Mouse (Mus musculus) spleen, embryonic (tissue): ENCODE results near the gene Zcwpw1.
"Not testable (repeated sequence)": the region's sequence is repeated elsewhere in the genome, so short reads cannot be mapped to it uniquely, and the experiment has no call there.

Experiments
- CTCF ChIA-PET: fragments of 350-600 bp; sonication (Branson Sonifier 250); formaldehyde crosslinking; loops from one replicate; lab custom pipeline; 2022; lab: Charles Lee

Zcwpw1 gene

DNA sequence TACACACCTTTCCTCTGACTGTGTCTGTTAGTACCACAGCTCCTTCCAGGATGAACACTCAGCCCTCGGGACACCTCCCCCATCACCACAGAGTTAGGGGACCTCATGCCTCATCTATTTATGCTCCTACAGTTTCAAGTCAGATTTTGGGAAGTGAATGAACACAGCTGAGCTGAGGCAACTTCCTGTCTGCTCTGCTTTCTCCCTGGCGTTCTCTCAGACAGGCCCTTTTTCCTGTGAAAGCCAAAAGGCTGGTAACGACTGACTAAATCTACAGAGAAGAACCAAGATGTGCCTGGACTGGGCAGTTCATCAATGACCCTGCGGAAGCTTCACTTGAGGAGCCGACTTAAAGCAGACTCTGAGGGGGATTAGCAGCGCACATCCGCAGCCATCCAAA lies 42.6 kb downstream of the Zcwpw1 start:
- CTCF ChIA-PET = no interaction called here

DNA sequence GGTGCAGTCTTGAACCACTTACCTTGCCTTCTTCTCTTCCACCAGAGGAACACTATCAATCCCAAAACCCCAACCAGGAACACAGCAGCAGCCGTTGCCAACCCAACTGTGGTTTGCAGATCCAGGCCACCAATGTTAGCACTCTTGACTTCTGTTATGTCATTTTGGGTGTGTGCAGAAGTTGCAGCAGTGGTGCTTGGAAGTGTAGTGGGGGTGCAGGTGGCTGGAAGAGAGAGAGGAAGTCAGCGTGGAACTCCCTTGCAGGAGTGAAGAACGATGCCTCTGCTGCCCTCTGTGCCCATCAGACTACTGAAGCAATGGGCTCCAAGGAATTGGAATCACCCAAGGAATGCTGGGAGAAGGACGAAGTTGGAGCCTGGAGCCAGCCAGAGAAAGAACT lies 43.5 kb downstream of the Zcwpw1 start:
- CTCF ChIA-PET = no interaction called here

DNA sequence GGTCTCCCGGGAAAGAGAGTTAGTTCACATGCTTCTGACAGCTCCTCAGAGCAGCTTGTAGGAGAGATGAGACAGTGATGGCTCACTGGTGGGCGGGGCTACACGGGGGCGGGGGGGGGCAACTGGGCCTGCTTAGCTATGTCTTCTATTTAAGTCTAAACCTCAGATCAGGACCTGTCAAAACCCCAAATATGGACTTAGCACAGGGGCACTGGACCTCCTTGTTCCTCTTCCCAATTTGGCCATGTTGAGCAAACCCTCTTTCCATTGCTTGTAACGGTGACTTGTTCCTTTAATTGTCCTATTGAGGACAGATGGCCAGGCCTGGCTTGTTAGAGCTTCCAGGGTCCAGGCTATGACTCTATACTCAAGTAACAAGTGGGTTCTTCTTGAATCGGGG lies 43.9 kb downstream of the Zcwpw1 start:
- CTCF ChIA-PET = no interaction called here

DNA sequence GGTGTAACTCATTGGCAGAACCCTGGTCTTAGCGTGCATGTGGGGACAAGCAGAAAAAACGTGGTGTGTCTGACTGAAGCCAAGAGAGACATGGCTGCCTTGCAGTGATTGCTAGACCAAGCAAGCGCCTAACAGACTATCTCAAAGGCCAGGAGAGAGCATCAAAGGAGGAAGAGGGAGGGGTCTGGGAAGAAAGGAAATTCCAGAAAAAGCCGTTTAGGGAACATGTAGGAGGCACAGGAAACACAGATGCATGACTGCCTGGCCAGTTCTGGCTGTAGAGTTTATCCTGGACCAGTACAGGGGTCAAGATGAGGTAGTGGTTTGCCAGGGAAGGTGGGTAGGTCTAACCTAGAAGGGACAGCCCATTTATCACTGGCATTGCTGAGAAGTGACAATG lies 45.9 kb downstream of the Zcwpw1 start:
- CTCF ChIA-PET = no interaction called here

DNA sequence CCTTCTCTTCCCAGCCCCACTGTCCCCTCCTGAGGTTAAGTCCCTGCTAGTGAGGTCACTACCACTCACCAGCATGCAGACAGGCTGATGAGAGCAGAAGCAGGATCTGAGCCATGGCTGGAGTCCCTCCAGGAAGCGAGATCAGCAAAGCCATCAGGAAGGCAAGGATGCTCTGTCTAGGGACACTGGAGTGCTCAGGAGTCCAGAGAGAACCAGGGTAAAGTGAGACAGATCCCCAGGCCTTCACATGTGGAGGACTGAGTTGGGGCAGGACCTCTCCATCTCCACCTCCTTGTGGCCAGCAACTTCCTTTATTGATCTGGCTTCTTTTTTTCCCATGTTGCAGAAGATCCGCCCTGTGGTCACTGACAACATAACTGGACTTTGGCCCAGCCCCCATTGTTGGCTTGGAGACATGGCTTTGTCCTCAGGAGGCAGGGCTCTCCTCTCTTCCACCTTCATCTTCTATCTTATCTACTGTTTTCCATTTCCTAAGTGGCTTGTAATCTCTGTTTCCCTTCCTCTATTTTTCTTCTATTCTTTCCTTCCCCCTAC lies 48.4 kb downstream of the Zcwpw1 start, which contains the start of gene Pilra:
Gene Pilra (minus strand): TSS at position 316 of the 555 bp plus-strand sequence.
- CTCF ChIA-PET = not testable (repeated sequence)

DNA sequence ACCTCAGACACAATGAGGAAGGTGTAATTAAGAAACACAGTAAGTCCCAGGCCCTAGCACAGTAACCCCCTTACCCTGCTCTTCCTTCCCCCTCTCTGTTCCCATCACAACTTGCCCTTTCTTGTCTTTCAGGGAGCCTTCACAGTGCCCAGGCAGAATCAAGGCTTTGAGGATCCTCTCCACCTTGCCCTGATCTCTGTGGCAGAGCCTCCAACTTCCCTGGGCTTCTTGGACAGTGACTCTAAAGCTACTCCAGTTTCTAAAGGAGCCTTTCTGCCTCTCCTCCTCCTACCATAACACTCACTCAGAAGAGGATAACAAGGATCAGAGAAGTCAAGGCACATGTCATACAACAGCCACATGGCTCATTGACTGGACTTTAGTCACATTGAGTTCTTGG lies 49.0 kb downstream of the Zcwpw1 start:
- CTCF ChIA-PET = no interaction called here

DNA sequence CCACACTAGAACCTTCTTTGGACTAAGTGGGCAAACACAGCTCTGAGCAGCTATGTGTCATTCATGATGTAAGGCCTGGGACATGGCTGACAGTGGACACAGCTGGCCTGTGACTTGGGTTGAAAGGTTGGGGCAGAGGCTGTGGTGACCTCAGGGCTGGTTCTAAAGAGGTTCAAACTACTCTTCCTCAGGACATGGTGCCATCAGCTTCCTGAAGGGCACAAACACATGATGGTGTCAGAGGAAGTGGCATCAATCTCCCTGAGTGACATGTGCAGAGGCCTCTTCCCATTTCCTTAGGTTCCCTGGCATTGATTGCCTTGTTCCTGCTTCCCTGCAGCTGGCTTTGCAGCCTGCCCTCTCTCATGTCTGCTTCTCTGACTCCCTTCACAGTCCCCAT lies 49.5 kb downstream of the Zcwpw1 start:
- CTCF ChIA-PET = not testable (repeated sequence)

DNA sequence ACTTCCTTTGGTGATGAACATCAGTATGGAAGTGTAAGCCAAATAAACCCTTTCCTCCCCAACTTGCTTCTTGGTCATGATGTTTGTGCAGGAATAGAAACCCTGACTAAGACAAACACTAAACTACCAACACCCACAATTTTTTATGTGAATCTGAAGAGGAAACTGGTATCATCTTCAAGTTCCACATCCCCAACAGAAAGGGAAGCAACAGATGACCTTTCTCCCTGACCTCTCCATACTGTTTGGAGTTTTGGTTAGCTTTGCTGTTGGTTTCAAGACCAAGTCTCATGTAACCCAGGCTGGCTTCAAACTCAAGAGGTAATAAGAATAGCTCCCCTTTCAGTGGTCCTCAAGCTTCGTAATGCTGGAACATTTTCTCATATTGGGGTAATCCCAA lies 62.7 kb downstream of the Zcwpw1 start:
- CTCF ChIA-PET = not testable (repeated sequence)

DNA sequence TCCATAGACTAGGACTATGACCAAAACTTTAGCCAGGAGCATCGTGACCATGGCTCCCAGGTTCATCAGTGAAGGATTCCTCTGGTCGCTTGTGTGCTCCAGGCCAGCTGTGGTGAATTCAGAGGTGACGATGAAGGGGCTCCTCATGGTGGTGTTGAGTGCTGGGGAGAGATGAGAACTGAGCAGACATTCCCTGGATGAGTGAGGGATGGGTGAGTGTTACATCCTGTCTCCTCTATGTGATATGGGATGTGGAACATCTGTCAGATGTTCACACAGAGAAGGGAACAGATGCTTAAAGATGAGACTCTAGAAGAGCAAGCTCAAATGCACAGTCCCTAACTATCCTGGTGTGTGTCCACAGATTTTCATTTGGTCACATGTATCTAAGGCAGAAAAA lies 67.3 kb downstream of the Zcwpw1 start:
- CTCF ChIA-PET = not testable (repeated sequence)

DNA sequence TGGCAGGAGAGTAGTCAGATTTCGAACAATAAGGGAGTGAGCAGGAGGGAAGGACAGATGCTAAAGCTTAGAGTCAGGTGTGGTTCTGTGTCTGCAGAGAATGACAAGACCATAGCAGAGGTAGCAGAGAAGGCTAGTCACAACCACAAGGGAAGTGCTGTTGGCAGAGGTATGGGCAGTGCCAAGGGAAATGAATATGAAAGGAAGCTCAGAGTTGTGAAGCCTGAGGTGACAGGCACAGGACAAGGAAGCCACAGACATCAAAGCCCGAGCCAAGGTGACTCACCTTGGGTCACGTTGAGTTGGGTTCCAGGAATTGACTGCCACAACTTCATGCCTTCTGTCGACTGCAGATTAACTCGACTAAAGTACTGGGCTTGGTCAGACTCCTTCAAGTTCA lies 69.3 kb downstream of the Zcwpw1 start:
- CTCF ChIA-PET = not testable (repeated sequence)

DNA sequence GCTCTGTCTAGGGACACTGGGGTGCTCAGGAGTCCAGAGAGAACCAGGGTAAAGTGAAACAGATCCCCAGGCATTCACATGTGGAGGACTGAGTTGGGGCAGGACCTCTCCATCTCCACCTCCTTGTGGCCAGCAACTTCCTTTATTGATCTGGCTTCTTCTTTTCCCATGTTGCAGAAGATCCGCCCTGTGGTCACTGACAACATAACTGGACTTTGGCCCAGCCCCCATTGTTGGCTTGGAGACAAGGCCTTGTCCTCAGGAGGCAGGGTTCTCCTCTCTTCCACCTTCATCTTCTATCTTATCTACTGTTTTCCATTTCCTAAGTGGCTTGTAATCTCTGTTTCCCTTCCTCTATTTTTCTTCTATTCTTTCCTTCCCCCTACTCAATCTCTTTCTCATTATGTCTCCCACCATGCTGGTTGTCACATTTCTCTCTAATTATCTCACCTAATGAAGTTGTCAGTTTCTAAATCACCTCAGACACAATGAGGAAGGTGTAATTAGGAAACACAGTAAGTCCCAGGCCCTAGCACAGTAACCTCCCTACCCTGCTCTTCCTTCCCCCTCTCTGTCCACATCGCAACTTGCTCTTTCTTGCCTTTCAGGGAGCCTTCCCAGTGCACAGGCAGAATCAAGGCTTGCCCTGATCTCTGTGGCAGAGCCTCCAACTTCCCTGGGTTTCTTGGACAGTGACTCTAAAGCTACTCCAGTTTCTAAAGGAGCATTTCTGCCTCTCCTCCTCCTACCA lies 70.5 kb downstream of the Zcwpw1 start, which contains the start of gene Pilrb1:
Gene Pilrb1 (minus strand): TSS at position 147 of the 751 bp plus-strand sequence.
- CTCF ChIA-PET = not testable (repeated sequence)

DNA sequence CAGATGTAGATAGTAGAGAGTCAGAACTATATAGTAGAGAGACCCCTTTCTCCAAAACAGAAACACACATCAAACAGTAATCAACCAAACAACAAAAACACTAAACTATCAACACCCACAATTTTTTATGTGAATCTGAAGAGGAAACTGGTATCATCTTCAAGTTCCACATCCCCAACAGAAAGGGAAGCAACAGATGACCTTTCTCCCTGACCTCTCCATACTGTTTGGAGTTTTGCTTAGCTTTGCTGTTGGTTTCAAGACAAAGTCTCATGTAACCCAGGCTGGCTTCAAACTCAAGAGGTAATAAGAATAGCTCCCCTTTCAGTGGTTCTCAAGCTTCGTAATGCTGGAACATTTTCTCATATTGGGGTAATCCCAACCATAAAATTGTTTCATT lies 76.4 kb downstream of the Zcwpw1 start:
- CTCF ChIA-PET = not testable (repeated sequence)

DNA sequence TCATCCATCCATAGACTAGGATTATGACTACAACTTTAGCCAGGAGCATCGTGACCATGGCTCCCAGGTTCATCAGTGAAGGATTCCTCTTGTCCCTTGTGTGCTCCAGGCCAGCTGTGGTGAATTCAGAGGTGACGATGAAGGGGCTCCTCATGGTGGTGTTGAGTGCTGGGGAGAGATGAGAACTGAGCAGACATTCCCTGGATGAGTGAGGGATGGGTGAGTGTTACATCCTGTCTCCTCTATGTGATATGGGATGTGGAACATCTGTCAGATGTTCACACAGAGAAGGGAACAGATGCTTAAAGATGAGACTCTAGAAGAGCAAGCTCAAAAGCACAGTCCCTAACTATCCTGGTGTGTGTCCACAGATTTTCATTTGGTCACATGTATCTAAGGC lies 81.0 kb downstream of the Zcwpw1 start:
- CTCF ChIA-PET = not testable (repeated sequence)

DNA sequence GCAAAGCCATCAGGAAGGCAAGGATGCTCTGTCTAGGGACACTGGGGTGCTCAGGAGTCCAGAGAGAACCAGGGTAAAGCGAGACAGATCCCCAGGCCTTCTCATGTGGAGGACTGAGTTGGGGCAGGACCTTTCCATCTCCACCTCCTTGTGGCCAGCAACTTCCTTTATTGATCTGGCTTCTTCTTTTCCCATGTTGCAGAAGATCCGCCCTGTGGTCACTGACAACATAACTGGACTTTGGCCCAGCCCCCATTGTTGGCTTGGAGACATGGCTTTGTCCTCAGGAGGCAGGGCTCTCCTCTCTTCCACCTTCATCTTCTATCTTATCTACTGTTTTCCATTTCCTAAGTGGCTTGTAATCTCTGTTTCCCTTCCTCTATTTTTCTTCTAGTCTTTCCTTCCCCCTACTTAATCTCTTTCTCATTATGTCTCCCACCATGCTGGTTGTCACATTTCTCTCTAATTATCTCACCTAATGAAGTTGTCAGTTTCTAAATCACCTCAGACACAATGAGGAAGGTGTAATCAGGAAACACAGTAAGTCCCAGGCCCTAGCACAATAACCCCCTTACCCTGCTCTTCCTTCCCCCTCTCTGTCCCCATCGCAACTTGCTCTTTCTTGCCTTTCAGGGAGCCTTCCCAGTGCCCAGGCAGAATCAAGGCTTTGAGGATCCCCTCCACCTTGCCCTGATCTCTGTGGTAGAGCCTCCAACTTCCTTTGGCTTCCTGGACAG lies 84.2 kb downstream of the Zcwpw1 start, which contains the start of gene Pilrb2:
Gene Pilrb2 (minus strand): TSS at position 172 of the 737 bp plus-strand sequence.
- CTCF ChIA-PET = not testable (repeated sequence)
